Mouse (Mus musculus): ENCODE measurements around the gene Tox2. TPM values are rescaled to one million over a fixed set of nuclear protein-coding genes. Genes with fewer than 3 reads are reported as not detected.

Tox2 gene
- polyA plus RNA-seq, 1 experiment = 12.1 TPM

DNA sequence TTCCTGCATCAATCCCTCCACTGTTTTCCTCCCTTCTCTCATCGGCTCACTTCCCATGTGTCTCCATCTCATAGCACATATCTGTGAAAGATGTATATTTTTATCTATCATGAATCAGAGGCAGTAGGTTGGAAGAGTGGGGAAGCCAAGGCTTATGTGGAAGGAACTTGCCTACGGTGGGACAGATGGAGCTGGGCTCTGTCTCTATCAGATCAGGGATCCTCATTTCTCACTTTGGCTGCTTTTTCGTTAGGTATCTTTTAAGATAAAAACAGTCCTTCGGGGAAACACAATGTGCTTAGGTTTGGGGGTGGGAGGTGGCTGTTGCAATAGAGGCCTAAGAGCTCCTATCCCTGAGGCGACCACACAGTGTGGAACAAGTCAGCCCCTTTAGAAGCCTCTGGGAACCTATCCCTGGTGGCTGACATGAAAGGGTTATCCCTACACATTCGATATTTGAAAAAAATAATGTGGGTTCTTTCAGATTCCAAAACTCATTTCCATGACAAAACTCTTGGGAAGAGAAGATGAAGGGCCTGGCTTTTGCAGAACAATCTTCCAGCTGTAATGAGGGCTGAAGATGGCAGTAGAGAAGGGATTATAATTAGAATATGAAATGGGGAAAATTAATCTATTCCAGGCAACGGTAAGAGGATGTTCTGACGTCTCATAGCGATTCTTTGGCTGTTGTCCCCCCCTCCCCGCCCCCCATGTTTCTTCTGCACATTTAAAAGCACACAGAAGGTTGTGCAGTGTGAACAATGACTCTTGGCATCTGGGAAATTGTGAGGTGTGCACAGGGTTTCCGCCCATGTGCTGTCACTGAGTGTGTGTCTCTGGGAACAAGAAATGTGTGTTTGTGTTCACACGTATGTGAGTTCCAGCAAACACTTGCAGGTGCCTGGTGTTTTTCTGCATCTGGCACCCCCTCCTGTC, 41.3 kb downstream of the Tox2 start:
- Histone ChIP-seq H3K27me3 (ENCODE audit: control insufficient read depth, insufficient read depth, low read length) (no peaks in the 10 kb centered on the region), H3K4me3 (ENCODE audit: extremely low read depth, insufficient read depth, insufficient read length) (no peak overlapping the region), H3K36me3 (ENCODE audit: control insufficient read depth, insufficient read depth, low read length) (no peaks in the 10 kb centered on the region), H3K27ac (ENCODE audit: insufficient read depth, low read length) (no peak overlapping the region), H3K4me1 (ENCODE audit: control insufficient read depth, insufficient read depth, insufficient read length) (no peaks in the 10 kb centered on the region)
- TF ChIP-seq CTCF (IDR thresholded peaks at IDR 0.05; ENCODE audit: extremely low read depth, insufficient read depth, insufficient read length, insufficient replicate concordance) = no peak
- TF ChIP-seq POLR2A (IDR thresholded peaks at IDR 0.05; ENCODE audit: low read depth, low read length) = no peak
- no peak for DNase-seq (ENCODE audit: low read depth in 1 of 2, low spot score in 2 of 2)
- 80% methylated on average over 12 of the region's 12 CpGs for WGBS

DNA sequence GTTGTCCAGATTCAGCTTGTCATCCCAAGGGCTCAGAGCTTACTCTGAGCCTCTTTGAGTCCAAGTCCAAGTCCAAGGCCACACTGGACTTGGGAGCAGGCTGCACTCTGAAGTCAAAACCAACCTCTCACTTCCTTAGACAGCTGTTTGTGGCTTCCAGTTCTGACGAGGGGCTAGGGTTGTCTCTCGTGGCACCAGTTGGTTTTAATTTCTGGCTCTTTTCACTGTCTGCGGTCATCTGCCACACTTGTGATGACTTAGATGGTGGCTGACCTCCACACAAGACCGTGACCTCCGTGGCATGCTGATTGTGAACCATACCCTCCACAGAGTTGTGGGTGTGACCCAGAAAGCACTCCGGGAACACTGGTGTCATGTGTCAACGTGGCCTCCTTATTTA, 46.0 kb downstream of the Tox2 start:
- WGBS = 61% methylated on average over 7 of the region's 7 CpGs
- TF ChIP-seq CTCF (IDR thresholded peaks at IDR 0.05; ENCODE audit: extremely low read depth, insufficient read depth, insufficient read length, insufficient replicate concordance) (no peak), POLR2A (IDR thresholded peaks at IDR 0.05; ENCODE audit: low read depth, low read length) (no peak)
- H3K36me3 ChIP-seq (ENCODE audit: control insufficient read depth, insufficient read depth, low read length) = no peaks in the 10 kb centered on the region
- no peak overlapping the region for H3K4me3 ChIP-seq (ENCODE audit: extremely low read depth, insufficient read depth, insufficient read length)
- H3K27me3 ChIP-seq (ENCODE audit: control insufficient read depth, insufficient read depth, low read length) = no peaks in the 10 kb centered on the region
- no peak overlapping the region for H3K27ac ChIP-seq (ENCODE audit: insufficient read depth, low read length)
- no peak for DNase-seq (ENCODE audit: low read depth in 1 of 2, low spot score in 2 of 2)
- no peaks in the 10 kb centered on the region for H3K4me1 ChIP-seq (ENCODE audit: control insufficient read depth, insufficient read depth, insufficient read length)

DNA sequence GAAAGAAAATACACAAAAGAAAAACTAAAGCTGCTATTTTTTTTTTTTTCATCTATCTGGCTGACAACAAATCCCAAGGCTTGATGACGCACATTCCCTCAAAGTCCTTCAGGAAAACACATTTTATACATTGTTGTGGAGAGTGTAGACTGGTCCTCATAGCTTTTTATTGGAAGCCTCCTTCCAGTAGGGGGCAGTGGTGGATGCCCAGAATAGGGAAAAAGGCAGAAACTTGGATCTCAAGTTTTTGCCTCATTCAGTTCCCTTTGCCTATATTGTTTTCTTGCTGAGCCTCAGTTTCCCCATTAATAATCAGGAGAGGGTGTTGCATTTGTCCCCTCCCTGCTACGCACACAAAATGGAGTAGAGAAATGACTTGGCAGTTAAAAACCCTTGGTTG, 49.7 kb downstream of the Tox2 start:
- H3K4me1 ChIP-seq (ENCODE audit: control insufficient read depth, insufficient read depth, insufficient read length) = no peaks in the 10 kb centered on the region
- H3K36me3 ChIP-seq (ENCODE audit: control insufficient read depth, insufficient read depth, low read length) = no peaks in the 10 kb centered on the region
- H3K27me3 ChIP-seq (ENCODE audit: control insufficient read depth, insufficient read depth, low read length) = no peaks in the 10 kb centered on the region
- no peak for TF ChIP-seq CTCF (IDR thresholded peaks at IDR 0.05; ENCODE audit: extremely low read depth, insufficient read depth, insufficient read length, insufficient replicate concordance)
- no peak for TF ChIP-seq POLR2A (IDR thresholded peaks at IDR 0.05; ENCODE audit: low read depth, low read length)
- WGBS = 86% methylated on average over 2 of the region's 2 CpGs
- no peak for DNase-seq (ENCODE audit: low read depth in 1 of 2, low spot score in 2 of 2)
- no peak overlapping the region for H3K27ac ChIP-seq (ENCODE audit: insufficient read depth, low read length)
- H3K4me3 ChIP-seq (ENCODE audit: extremely low read depth, insufficient read depth, insufficient read length) = no peak overlapping the region

DNA sequence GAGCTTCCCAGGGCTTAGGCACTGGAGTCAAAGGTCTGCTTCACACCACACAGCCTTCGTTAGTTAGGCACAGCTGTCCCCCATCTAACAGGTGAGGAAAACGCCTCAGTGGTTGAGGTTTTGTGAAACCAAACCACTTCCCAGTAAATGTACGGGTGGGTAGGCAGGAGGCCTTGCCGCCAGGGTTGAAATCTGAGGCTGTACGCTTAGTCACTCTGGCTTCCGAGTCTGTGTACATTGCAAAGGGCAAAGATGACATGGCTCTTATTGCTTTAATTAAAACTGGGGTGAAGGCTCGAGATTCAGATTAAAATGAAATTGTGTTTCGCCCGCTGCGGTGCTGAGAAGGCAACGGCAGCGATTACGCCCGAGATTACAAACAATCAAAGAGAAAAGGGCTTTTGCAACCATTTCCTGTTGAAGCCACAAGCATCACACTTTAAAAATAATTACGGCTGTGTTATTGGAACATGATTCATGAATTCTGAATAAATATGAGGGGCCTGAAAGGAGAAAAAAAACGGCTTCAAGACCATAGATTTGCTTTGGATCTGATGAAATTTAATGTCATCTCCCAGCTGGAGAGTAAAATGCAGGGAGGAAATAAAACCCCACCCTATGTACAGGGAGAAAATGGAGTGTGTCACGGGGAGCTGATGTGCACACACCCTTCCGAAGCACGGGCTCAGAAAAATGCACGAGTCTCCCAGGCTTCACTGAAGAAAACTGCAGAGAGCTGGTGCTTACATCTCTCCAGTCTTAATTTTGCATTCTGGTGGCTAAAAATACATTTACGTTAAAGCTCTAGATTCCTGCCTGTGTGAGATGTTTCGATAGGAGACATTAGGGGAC, 50.5 kb downstream of the Tox2 start:
- Histone ChIP-seq H3K4me1 (ENCODE audit: control insufficient read depth, insufficient read depth, insufficient read length) (no peaks in the 10 kb centered on the region), H3K4me3 (ENCODE audit: extremely low read depth, insufficient read depth, insufficient read length) (no peak overlapping the region), H3K27me3 (ENCODE audit: control insufficient read depth, insufficient read depth, low read length) (no peaks in the 10 kb centered on the region), H3K36me3 (ENCODE audit: control insufficient read depth, insufficient read depth, low read length) (no peaks in the 10 kb centered on the region), H3K27ac (ENCODE audit: insufficient read depth, low read length) (no peak overlapping the region)
- 7% methylated on average over 22 of the region's 22 CpGs for WGBS
- TF ChIP-seq CTCF (IDR thresholded peaks at IDR 0.05; ENCODE audit: extremely low read depth, insufficient read depth, insufficient read length, insufficient replicate concordance) = no peak
- no peak for TF ChIP-seq POLR2A (IDR thresholded peaks at IDR 0.05; ENCODE audit: low read depth, low read length)
- peak; percentile 17 to 27 for DNase-seq (ENCODE audit: low read depth in 1 of 2, low spot score in 2 of 2)

DNA sequence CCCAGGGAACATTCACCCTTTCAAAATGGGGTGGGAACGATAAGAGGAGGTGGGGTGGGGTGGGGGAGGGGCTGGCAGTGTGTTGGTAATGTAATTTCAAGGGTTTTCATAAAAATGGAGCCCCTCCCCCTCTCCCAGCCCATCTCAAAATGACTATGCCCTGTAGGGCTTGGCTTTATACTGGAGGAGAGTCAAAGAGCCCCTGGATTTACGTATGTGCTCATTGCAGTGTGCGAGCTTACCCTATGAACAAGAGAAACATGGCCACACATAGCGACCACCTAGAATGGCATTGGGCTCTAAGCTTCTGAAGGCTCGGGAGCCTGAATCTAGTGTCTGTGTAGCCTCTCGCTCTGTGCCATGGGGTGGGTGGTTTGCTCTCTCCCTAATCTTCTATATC, 51.3 kb downstream of the Tox2 start:
- TF ChIP-seq CTCF (IDR thresholded peaks at IDR 0.05; ENCODE audit: extremely low read depth, insufficient read depth, insufficient read length, insufficient replicate concordance) = no peak
- TF ChIP-seq POLR2A (IDR thresholded peaks at IDR 0.05; ENCODE audit: low read depth, low read length) = no peak
- Histone ChIP-seq H3K27me3 (ENCODE audit: control insufficient read depth, insufficient read depth, low read length) (no peaks in the 10 kb centered on the region), H3K27ac (ENCODE audit: insufficient read depth, low read length) (no peak overlapping the region), H3K4me1 (ENCODE audit: control insufficient read depth, insufficient read depth, insufficient read length) (no peaks in the 10 kb centered on the region), H3K4me3 (ENCODE audit: extremely low read depth, insufficient read depth, insufficient read length) (no peak overlapping the region), H3K36me3 (ENCODE audit: control insufficient read depth, insufficient read depth, low read length) (no peaks in the 10 kb centered on the region)
- DNase-seq (ENCODE audit: low read depth in 1 of 2, low spot score in 2 of 2) = no peak
- WGBS = 81% methylated on average over 6 of the region's 6 CpGs

DNA sequence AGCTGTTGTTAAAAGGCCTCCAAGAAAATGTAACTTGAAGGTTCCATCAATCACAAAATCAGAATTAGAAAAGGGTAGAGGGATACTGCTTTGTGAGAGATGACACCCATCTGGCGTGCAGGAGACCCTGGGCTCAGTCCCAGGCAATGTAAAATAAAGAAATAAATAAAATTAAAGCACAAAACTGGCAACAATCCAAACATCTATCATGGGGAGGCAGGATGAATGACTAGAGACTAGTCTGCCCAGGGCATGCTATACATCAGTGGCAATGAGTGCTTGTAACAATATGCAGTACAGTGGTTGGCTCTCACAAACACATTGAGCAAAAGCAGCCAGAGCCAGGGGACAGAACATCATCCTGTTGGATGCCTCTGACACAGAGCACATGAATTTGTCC, 53.8 kb downstream of the Tox2 start:
- no peak for TF ChIP-seq POLR2A (IDR thresholded peaks at IDR 0.05; ENCODE audit: low read depth, low read length)
- TF ChIP-seq CTCF (IDR thresholded peaks at IDR 0.05; ENCODE audit: extremely low read depth, insufficient read depth, insufficient read length, insufficient replicate concordance) = no peak
- no peak overlapping the region for H3K27ac ChIP-seq (ENCODE audit: insufficient read depth, low read length)
- 81% methylated on average over 1 of the region's 1 CpGs for WGBS
- H3K4me1 ChIP-seq (ENCODE audit: control insufficient read depth, insufficient read depth, insufficient read length) = no peaks in the 10 kb centered on the region
- H3K4me3 ChIP-seq (ENCODE audit: extremely low read depth, insufficient read depth, insufficient read length) = no peak overlapping the region
- no peaks in the 10 kb centered on the region for H3K36me3 ChIP-seq (ENCODE audit: control insufficient read depth, insufficient read depth, low read length)
- H3K27me3 ChIP-seq (ENCODE audit: control insufficient read depth, insufficient read depth, low read length) = no peaks in the 10 kb centered on the region
- no peak for DNase-seq (ENCODE audit: low read depth in 1 of 2, low spot score in 2 of 2)
